Mouse (Mus musculus): ENCODE data around the gene Upk1b.
"Not testable (repeated sequence)": the region's sequence is repeated elsewhere in the genome, so short reads cannot be mapped to it uniquely, and the experiment has no call there.

Upk1b gene

GRCm38 (mm10) chr16:38800091-38800490 lies at the start of gene Upk1b:
Upk1b (minus strand) TSS chr16:38800328.
- DNase-seq (ENCODE audit: low spot score in 2 of 2), result no peak

GRCm38 (mm10) chr16:38828649-38829048 lies 28.5 kb upstream of the Upk1b start, which contains the start of gene 4930435E12Rik:
4930435E12Rik (minus strand) TSS chr16:38828749.
- no peak for DNase-seq (ENCODE audit: low spot score in 2 of 2)

GRCm38 (mm10) chr16:38812521-38812920 lies 12.4 kb upstream of the Upk1b start:
- DNase-seq (ENCODE audit: low spot score in 2 of 2), result peak; percentile 36 to 64

- DNase-seq (ENCODE audit: low spot score in 2 of 2), result no peak
Measured at GRCm38 (mm10) chr16:38810196-38810595, 10.1 kb upstream of the Upk1b start.

GRCm38 (mm10) chr16:38807796-38808195 lies 7.7 kb upstream of the Upk1b start:
- DNase-seq (ENCODE audit: low spot score in 2 of 2), result not testable (repeated sequence)

- no peak for DNase-seq (ENCODE audit: low spot score in 2 of 2)
Measured at GRCm38 (mm10) chr16:38798957-38799450, 1.1 kb downstream of the Upk1b start.

- no peak for DNase-seq (ENCODE audit: low spot score in 2 of 2)
Measured at GRCm38 (mm10) chr16:38793120-38793519, 7.0 kb downstream of the Upk1b start.

GRCm38 (mm10) chr16:38789966-38790365 lies 10.2 kb downstream of the Upk1b start:
- DNase-seq (ENCODE audit: low spot score in 2 of 2), result no peak

- no peak for DNase-seq (ENCODE audit: low spot score in 2 of 2)
Measured at GRCm38 (mm10) chr16:38789016-38789415, 11.1 kb downstream of the Upk1b start.

GRCm38 (mm10) chr16:38785301-38785700 lies 14.8 kb downstream of the Upk1b start:
- DNase-seq (ENCODE audit: low spot score in 2 of 2), result no peak

- no peak for DNase-seq (ENCODE audit: low spot score in 2 of 2)
Measured at GRCm38 (mm10) chr16:38782524-38783067, 17.5 kb downstream of the Upk1b start.

GRCm38 (mm10) chr16:38781946-38782345 lies 18.2 kb downstream of the Upk1b start:
- DNase-seq (ENCODE audit: low spot score in 2 of 2), result no peak

- DNase-seq (ENCODE audit: low spot score in 2 of 2), result no peak
Measured at GRCm38 (mm10) chr16:38780960-38781572, 19.1 kb downstream of the Upk1b start.

GRCm38 (mm10) chr16:38776342-38776741 lies 23.8 kb downstream of the Upk1b start:
- no peak for DNase-seq (ENCODE audit: low spot score in 2 of 2)

GRCm38 (mm10) chr16:38774964-38775746 lies 25.0 kb downstream of the Upk1b start:
- no peak for DNase-seq (ENCODE audit: low spot score in 2 of 2)

- no peak for DNase-seq (ENCODE audit: low spot score in 2 of 2)
Measured at GRCm38 (mm10) chr16:38772906-38773496, 27.1 kb downstream of the Upk1b start.

GRCm38 (mm10) chr16:38771145-38771544 lies 29.0 kb downstream of the Upk1b start:
- DNase-seq (ENCODE audit: low spot score in 2 of 2), result no peak

- DNase-seq (ENCODE audit: low spot score in 2 of 2), result no peak
Measured at GRCm38 (mm10) chr16:38769529-38769928, 30.6 kb downstream of the Upk1b start.

GRCm38 (mm10) chr16:38768386-38768785 lies 31.7 kb downstream of the Upk1b start:
- DNase-seq (ENCODE audit: low spot score in 2 of 2), result no peak

- DNase-seq (ENCODE audit: low spot score in 2 of 2), result no peak
Measured at GRCm38 (mm10) chr16:38767761-38768160, 32.4 kb downstream of the Upk1b start.

- DNase-seq (ENCODE audit: low spot score in 2 of 2), result no peak
Measured at GRCm38 (mm10) chr16:38766671-38767070, 33.5 kb downstream of the Upk1b start.

- DNase-seq (ENCODE audit: low spot score in 2 of 2), result no peak
Measured at GRCm38 (mm10) chr16:38763508-38763907, 36.6 kb downstream of the Upk1b start.

Data from frontal cortex, postnatal 10 days (tissue).